Mouse (Mus musculus): Measurements from ENCODE around the gene Cox10. TPM values are rescaled to one million over a fixed set of nuclear protein-coding genes. Genes with fewer than 3 reads are reported as not detected.

Cox10 gene
- total RNA-seq, 2 experiments from 2014 or later, result 39.3 to 41.9 TPM

GRCm38 (mm10) chr11:63918321-63919105 is 160.8 kb downstream of the Cox10 start:
- no peak for DNase-seq (ENCODE audit: low spot score)

- DNase-seq (ENCODE audit: low spot score), result no peak
These were observed 161.7 kb downstream of the Cox10 start for GRCm38 (mm10) chr11:63917561-63917960.

GRCm38 (mm10) chr11:63914388-63914787 is 164.9 kb downstream of the Cox10 start:
- peak; percentile 52 for DNase-seq (ENCODE audit: low spot score)

GRCm38 (mm10) chr11:63913936-63914335 is 165.3 kb downstream of the Cox10 start:
- no peak for DNase-seq (ENCODE audit: low spot score)

Other genes starting within 250 kb of the Cox10 start
- gene Hs3st3b1, start 157.2 kb downstream of the Cox10 start, total RNA-seq (2021), result under 1 TPM; 0.25 to 0.31 TPM